Mouse (Mus musculus) adrenal gland, adult 10 weeks (tissue): Measurements from ENCODE around the gene Olfr1378. TPM values are rescaled to one million over a fixed set of nuclear protein-coding genes. Genes with fewer than 3 reads are reported as not detected.

Experiments used
- polyA plus RNA-seq: library from polyadenylated mRNA; stranded (reverse); fragments of 350-450 nt; fragmentation: Illumina TruSeq; extraction: RNeasy Lipid Tissue Mini Kit (QIAGEN cat#74804); gene quantifications from one replicate; pipeline ENCODE4 v1.2.3, GENCODE M21; 2014; ENCODE audit warnings: low read depth, low replicate concordance

Olfr1378 gene
- polyA plus RNA-seq = not detected

GRCm38 (mm10) chr11:50966230-50966629 lies at the start of gene Olfr1378:
Gene Olfr1378, plus strand, starts transcription at chr11:50966530.

GRCm38 (mm10) chr11:50931451-50931866 lies 34.9 kb upstream of the Olfr1378 start, which contains the start of gene Zfp354b:
Gene Zfp354b, minus strand, starts transcription at chr11:50931633.

GRCm38 (mm10) chr11:50943506-50943905 lies 22.8 kb upstream of the Olfr1378 start, which contains the start of gene 4933414I15Rik:
Gene 4933414I15Rik, minus strand, starts transcription at chr11:50943765.

GRCm38 (mm10) chr11:50953665-50954064 lies 12.7 kb upstream of the Olfr1378 start, which contains the start of gene Prop1:
Gene Prop1, minus strand, starts transcription at chr11:50953765.

GRCm38 (mm10) chr11:50981667-50982066 lies 15.3 kb downstream of the Olfr1378 start, which contains the start of gene Olfr1377:
Gene Olfr1377, plus strand, starts transcription at chr11:50981967.

GRCm38 (mm10) chr11:51003296-51003695 lies 37.0 kb downstream of the Olfr1378 start, which contains the start of gene Olfr51:
Gene Olfr51, plus strand, starts transcription at chr11:51003596.

GRCm38 (mm10) chr11:51013936-51014335 lies 47.6 kb downstream of the Olfr1378 start, which contains the start of gene Olfr54:
Gene Olfr54, plus strand, starts transcription at chr11:51014236.

Other genes starting within 250 kb of the Olfr1378 start
- 11.5 TPM for gene Zfp354c, start 138.8 kb upstream of the Olfr1378 start, polyA plus RNA-seq
- 0.76 TPM for gene Zfp879, start 125.0 kb upstream of the Olfr1378 start, polyA plus RNA-seq
- gene Grm6, start 115.8 kb upstream of the Olfr1378 start, polyA plus RNA-seq = not detected
- gene Zfp454, start 78.9 kb upstream of the Olfr1378 start, polyA plus RNA-seq = 5.1 TPM
- gene Zfp2, start 50.4 kb upstream of the Olfr1378 start, polyA plus RNA-seq = 27.2 TPM
- gene Zfp354b, start 34.9 kb upstream of the Olfr1378 start, polyA plus RNA-seq = 7.4 TPM
- gene 4933414I15Rik, start 22.8 kb upstream of the Olfr1378 start, polyA plus RNA-seq = not detected
- gene Prop1, start 12.8 kb upstream of the Olfr1378 start, polyA plus RNA-seq = not detected
- gene Olfr1377, start 15.4 kb downstream of the Olfr1378 start, polyA plus RNA-seq = not detected
- gene Olfr51, start 37.1 kb downstream of the Olfr1378 start, polyA plus RNA-seq = not detected
- gene Olfr54, start 47.7 kb downstream of the Olfr1378 start, polyA plus RNA-seq = 0.87 TPM
- not detected for gene Olfr1375, start 81.6 kb downstream of the Olfr1378 start, polyA plus RNA-seq
- 20.1 TPM for gene Zfp354a, start 92.7 kb downstream of the Olfr1378 start, polyA plus RNA-seq